Mouse (Mus musculus) lung, adult 18-20 months (tissue): Measurements from ENCODE around the gene Krtdap.
A peak's percentile ranks its signal among the peaks of the same experiment; 100 is the strongest.
"Not testable (repeated sequence)": the region's sequence is repeated elsewhere in the genome, so short reads cannot be mapped to it uniquely, and the experiment has no call there.

Experiments
- DNase-seq, 2 experiments: peaks; one replicate each; pipeline ENCODE4 v3.0.0; 2022; ENCODE audit warnings: mixed read lengths in 2 of 2

Krtdap gene

DNA sequence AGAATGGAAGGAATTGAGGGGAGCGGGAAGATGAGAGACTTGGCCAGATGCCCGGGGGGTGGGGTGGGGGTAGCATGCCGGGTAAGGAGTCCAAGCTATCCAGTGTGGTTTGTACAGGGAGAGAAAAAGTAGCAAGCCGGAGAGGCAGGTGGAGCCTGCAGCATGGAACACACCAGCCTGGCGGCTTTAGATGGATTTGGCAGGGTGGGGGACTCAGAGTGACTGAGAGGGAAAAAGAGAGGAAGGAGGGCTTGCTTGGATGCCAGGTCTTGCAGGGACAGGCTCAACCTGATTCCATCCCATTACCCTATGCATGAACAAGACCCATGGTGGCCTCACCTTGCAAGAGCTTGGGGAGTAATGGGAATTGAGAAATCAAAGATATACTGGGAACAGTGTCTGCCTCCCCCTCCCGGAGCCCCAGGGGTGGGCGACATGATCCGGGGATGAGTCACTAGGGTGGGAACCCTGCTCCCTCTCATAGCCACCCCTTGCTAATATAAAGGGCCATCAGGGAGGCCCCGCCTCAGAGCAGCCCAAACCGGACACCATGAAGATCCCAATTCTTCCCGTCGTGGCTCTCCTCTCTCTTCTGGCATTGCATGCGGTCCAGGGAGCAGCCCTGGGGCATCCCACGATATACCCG, at the start of gene Krtdap:
TSS of gene Krtdap (plus strand) at position 520 of the 646 bp plus-strand sequence.
- no peak for DNase-seq

DNA sequence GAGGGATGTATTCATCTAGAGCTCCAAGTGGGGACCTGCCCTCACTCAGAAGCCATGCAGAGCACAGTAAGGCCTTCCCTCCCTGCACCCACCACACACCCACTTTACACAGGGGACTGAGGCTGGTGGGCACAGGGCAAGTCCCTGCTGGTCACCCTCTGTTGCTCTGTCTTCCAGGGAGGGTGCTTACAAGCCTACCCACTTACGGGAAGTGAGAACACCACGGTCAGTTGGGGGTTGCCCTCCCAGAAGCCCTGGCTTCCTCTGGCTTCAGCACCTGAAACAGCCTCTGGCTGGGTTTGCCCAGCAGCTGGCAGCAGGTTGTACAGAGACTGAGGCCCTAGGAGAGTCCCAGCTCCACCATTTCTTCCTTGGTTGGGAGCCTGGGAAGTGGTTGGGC, 45.1 kb upstream of the Krtdap start:
- not testable (repeated sequence) for DNase-seq

DNA sequence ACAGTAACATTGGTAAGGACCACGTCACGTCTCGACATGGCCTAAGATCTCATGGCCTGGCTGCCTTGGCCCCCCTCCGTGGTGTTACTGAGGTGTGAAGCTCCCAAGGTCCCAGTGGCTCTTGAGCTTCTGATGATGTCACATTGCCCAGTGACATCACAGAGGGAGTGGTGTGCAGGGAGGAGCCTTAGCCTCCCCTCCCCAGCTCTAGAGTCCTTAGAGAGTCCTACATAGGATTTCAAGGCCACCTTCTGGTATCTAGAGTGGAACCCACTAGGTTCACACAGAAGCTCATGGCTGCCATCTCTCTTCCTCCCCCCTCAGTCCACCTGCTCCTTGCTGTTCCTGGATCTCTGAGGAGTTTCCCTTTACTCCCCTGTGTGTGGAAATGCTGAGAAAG, 44.1 kb upstream of the Krtdap start, which contains the start of gene Gapdhs:
TSS of gene Gapdhs (minus strand) at position 65 of the 400 bp plus-strand sequence.
- DNase-seq = not testable (repeated sequence)

DNA sequence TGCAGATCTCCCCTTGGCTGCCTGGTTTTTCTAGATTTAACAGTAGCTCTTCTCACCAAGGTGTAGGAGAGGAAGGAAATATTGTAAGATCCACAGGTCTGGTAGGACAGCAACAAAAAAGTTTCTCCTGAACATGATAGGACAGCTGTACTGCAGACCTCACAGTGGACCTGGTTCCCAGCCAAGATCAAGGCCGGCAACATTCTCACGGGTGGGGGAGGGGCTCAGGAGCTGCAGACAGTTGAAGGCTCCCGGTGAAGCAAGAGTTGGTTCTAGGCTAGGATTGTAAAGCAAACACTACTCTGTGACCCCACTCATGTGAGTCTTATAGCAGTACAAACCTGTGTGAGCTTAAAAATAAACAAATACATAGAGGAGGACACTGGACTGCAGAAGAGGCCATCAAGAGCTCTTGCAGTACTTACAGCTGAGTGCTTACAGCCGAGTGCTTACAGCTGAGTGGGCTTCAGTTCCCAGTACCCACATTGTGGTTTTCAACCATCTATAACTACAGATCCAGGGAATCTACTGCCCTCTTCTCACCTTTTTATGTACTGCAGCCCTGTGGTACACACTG, 43.6 kb upstream of the Krtdap start:
- peak; percentile 77 to 86 for DNase-seq

DNA sequence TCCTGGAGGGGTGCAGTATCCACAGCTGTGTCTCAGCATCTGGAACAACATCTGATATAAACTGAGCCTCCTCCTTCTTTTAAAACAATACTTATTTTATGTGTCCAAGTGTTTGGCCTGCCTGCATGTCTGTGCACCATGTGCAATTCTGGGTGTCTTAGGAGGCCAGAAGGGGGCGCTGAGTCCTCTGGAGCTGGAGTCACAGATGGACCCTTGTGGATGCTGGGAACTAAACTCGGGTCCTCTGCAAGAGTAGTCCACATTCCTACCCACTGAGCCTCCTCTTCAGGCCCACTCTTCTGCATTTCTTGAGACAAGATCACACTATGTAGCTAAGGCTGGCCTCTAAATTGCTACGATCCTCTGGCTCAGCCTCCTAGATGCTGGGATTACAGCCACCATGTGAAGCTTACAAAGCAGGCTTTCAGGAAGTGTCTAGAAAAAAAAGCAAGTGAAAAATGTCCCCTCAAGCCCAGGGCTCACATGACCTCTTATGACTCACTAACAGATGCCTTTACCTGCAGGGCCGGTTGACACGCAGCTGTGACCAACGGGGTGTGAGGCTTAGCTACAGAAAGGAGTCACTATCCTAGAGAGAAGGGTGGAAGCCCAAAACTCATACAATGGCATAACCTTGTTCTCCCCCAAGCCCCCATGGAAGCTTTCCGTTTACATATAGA, 40.0 kb upstream of the Krtdap start:
- no peak for DNase-seq

- peak in 1 of 2 experiments; percentile 22 for DNase-seq
These were observed 37.7 kb upstream of the Krtdap start for GRCm38 (mm10) chr7:30749824-30750606.

DNA sequence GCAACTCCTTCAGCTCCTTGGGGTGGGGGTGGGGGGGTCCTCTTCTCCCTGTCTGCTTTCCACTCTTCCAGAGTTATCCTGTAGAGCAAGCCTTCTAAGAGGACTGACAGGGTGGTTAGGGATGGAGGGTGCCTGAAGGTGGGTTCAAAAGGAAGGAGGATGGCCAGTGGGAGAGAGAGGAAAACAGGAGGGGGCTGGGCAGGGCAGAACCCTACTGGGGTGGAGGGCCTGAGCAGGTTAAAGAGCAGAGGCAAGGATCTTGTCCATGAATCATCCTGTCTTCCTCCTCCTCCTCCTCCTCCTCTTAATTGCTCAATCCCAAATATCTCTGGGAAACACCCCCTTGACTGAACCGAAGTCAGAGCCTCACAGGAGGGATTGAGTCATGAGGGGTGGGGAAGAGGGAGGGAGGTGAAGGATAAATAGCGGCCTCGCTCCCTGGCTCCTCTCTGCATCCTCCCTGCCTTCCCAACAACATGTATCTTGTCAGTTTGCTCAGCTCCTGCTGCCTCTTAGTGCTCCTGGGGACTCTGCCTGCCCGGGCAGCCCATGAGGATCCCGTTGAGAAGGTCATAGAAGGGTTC, 36.5 kb upstream of the Krtdap start, which contains the start of gene Sbsn:
TSS of gene Sbsn (plus strand) at position 386 of the 584 bp plus-strand sequence.
- no peak for DNase-seq

DNA sequence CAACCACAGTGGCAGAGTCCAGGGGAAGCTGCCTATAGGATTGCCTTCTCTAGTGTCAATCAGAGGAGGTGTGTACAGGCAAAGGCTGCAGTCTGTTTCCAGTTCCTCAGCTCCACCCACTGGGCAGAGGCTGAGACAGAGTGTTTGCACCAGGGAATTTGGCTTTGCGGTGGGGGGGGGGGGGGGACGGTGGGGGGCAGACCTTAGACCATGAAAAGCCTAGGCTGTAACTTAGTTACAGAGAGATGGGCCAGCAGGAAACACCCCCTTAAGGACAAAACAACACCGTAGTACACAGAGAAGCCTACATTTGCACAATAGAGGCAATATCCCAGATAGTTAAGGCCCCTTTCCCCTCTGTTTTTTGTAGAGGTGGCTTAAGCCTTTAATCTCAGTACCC, 30.7 kb upstream of the Krtdap start:
- no peak for DNase-seq

- DNase-seq = no peak
These were observed 28.8 kb upstream of the Krtdap start for GRCm38 (mm10) chr7:30758853-30759252.

- no peak for DNase-seq
These were observed 25.8 kb upstream of the Krtdap start for GRCm38 (mm10) chr7:30761769-30762352.

GRCm38 (mm10) chr7:30763456-30763855, 24.2 kb upstream of the Krtdap start, which contains the start of gene Dmkn:
Gene Dmkn, plus strand, starts transcription at chr7:30763756.
- DNase-seq = no peak

DNA sequence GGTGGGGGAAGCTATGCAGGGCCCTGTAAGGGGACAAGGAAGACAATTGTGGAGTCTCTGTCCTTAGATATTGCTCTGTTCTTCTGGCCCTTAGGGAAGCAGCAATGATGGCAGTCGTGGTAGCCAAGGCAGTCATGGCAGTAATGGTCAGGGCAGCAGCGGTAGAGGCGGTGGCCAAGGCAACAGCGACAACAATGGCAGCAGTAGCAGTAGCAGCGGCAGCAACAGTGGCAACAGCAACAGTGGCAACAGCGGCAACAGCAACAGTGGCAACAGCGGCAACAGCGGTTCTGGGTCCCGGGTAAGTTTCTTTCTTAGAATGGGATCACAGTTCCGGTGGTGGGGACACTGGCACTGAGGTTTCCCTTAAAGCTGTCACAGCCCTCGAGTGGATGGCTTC, 22.5 kb upstream of the Krtdap start:
- no peak for DNase-seq

DNA sequence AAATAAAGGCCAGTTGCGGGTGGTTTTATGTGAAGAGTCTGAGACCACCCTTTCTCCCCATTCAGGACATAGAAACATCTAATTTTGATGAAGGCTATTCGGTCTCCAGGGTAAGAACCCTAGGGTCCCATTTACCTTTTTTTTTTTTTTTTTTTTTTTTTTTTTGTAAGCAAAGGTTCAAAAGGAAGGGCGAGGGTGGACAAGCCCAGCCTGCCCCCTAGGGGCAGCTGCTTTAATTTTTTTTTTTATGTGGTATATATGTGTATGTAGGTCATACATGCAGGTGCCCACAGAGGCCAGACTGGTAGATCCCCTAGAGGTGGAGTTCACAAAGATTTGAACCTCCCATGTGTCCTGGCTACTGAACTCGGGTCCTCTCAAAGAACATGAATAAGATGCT, 21.3 kb upstream of the Krtdap start:
- DNase-seq = no peak

- DNase-seq = peak in 1 of 2 experiments; percentile 47
These were observed 18.5 kb upstream of the Krtdap start for GRCm38 (mm10) chr7:30769236-30769635.

GRCm38 (mm10) chr7:30776104-30776503, 11.6 kb upstream of the Krtdap start:
- peak; percentile 45 to 47 for DNase-seq

- no peak for DNase-seq
These were observed 10.6 kb upstream of the Krtdap start for GRCm38 (mm10) chr7:30777081-30777579.

- no peak for DNase-seq
These were observed 9.8 kb upstream of the Krtdap start for GRCm38 (mm10) chr7:30777911-30778310.

GRCm38 (mm10) chr7:30781792-30782191, 5.9 kb upstream of the Krtdap start:
- no peak for DNase-seq

DNA sequence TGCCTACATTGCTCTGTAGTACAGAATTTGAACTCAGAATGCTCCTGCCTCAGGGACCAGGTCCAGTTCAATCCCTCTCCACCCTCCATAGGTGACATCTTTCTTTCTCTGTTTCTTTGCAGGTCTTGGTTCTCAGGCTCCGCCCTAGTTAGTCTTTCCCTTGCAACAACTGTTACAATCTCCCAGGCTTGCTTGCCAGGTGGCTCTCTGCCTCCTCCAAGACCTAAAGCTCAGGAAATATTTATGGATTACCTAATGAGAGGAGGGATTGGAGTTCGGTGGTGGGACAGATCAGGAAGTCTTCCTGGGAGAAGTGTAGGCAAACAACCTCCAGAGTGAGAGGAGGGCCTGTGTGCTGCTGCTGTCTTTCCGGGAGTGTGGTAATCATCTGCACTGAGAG, 5.0 kb upstream of the Krtdap start:
- DNase-seq = peak in 1 of 2 experiments; percentile 13

DNA sequence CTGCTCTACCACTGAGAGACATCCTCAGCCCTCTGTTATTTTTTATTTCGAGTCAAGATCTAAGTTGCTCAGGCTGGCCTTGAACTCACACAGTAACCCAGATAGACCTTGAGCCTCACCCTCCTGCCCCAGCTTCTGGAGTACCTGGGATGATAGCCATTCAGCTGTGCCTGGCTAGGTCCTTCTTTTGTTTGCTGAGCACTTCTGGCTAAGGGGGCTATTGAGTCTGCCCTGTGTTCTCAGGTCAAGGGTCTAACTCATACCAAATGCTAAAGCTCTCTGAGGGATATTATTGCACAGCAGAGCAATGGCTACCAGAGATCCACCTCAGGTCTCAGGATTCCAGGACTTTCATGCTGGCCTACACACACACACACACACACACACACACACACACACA, 2.5 kb upstream of the Krtdap start:
- DNase-seq = peak; percentile 32 to 61

- DNase-seq = no peak
These were observed 1.8 kb upstream of the Krtdap start for GRCm38 (mm10) chr7:30785721-30786546.
